ENCODE assay signal across 10 mouse cellular contexts in the genomic region with DNA sequence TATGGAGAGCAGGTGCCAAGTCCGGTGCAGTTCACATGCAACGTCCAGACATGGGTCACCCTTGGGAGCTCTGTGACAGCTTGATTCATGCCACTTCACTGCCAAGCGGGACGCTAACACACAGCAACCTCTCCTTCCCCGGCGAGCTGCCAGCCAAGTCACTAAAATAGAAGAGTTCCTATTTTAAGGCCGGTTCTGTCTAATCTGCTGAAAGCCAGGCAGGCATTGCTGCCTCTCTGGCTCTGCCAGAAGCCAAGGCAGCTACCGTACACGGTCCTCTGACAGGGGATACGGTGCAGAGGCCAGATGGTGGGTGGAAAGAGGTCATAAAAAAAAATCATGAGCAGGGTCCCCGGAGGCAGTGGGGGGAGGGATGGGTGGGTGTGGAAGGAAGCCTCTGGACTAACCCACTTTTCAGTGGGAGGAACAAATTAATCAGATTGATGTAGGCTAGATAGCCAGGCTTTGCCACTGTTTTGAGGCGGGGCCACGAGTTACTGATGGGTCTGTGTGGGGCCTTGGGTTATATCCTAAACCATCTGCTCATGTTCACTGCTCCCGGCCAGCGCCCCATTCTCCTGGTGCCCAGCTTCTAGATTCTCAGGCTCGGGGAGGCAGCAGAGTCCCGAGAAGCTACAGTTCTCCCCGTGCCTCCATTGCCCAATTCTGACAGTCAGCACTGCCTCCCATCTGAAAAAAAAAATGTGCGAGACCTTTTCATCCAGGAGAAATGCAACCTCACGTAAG. TPM values are rescaled to one million over a fixed set of nuclear protein-coding genes. Genes with fewer than 3 reads are reported as not detected.
DNase-seq lines count a peak whose midpoint lies in the region; ATAC-seq and TF ChIP-seq lines count a peak whose summit lies in the region.
"Had no signal": no experiment of that assay in that cellular context is flagged by ENCODE, and none has a peak within 500 bp of the region (broad histone marks: within the 10 kb centered on the region; RNA-seq: fewer than 3 reads in every experiment).

No protein-coding gene starts in this region.

- intact Hi-C loops in left cerebral cortex, postnatal 36 days (cut with DNase I) = no loop called here

- 0 out of 2 replicates have a peak, but pooled peaks have one; percentile 40 for ATAC-seq in forebrain, embryonic 16.5 days
- no peak; the same call in 1 of the 2 replicates for ATAC-seq in forebrain, embryonic 13.5 days
- peak; percentile 61 for ATAC-seq in hindbrain, postnatal 0 days
- ATAC-seq in stomach, postnatal 0 days (ENCODE audit: low FRiP score, low TSS enrichment) = no peak

- peaks cover 2% of the 10 kb centered on the region for H3K4me1 ChIP-seq in forebrain, embryonic 16.5 days (replicated peaks; ENCODE audit: control insufficient read depth, insufficient read depth, low read length)
- H3K4me1 ChIP-seq in forebrain, embryonic 13.5 days = no peaks in the 10 kb centered on the region
- H3K4me1 ChIP-seq in hindbrain, postnatal 0 days (ENCODE audit: insufficient read depth, low read length) = no peaks in the 10 kb centered on the region
- no peaks in the 10 kb centered on the region for H3K4me1 ChIP-seq in stomach, postnatal 0 days (replicated peaks; ENCODE audit: control insufficient read depth, insufficient read depth)

- H3K4me3 ChIP-seq in forebrain, embryonic 16.5 days (replicated peaks; ENCODE audit: low read length) = no peak overlapping the region
- H3K4me3 ChIP-seq in forebrain, embryonic 13.5 days = no peak overlapping the region
- H3K4me3 ChIP-seq in hindbrain, postnatal 0 days (ENCODE audit: low read length) = no peak overlapping the region
- H3K4me3 ChIP-seq in stomach, postnatal 0 days (ENCODE audit: low read depth, low read length) = no peak overlapping the region
- H3K4me3 ChIP-seq: limb, embryonic 15.5 days had no signal

- H3K27ac ChIP-seq in forebrain, embryonic 16.5 days (ENCODE audit: low read length) = no peak overlapping the region
- no peak overlapping the region for H3K27ac ChIP-seq in forebrain, embryonic 13.5 days
- no peak overlapping the region for H3K27ac ChIP-seq in hindbrain, postnatal 0 days
- no peak overlapping the region for H3K27ac ChIP-seq in stomach, postnatal 0 days (replicated peaks)
- H3K27ac ChIP-seq: limb, embryonic 15.5 days had no signal

- H3K36me3 ChIP-seq in forebrain, embryonic 16.5 days (ENCODE audit: control insufficient read depth, insufficient read depth) = peaks cover 5% of the 10 kb centered on the region; the same call in 1 of the 2 replicates
- H3K36me3 ChIP-seq in forebrain, embryonic 13.5 days (ENCODE audit: poor library complexity, severe bottlenecking) = peaks cover 14% of the 10 kb centered on the region; the same call in 1 of the 2 replicates
- H3K36me3 ChIP-seq in hindbrain, postnatal 0 days (ENCODE audit: insufficient read depth, low read length) = no peaks in the 10 kb centered on the region
- no peaks in the 10 kb centered on the region for H3K36me3 ChIP-seq in stomach, postnatal 0 days (ENCODE audit: control insufficient read depth, insufficient read depth, low read length)
- H3K36me3 ChIP-seq: limb, embryonic 15.5 days had no signal

- no peak for TF ChIP-seq CTCF in hindbrain, postnatal 0 days (IDR thresholded peaks at IDR 0.05; ENCODE audit: low read depth)
- TF ChIP-seq CTCF in stomach, postnatal 0 days (IDR thresholded peaks at IDR 0.05; ENCODE audit: low read depth) = no peak

- DNase-seq in cerebellum, adult 18-20 months = peak; percentile 93 to 94
- DNase-seq in heart, adult 11 months = peak; percentile 99
- DNase-seq in hindbrain, postnatal 0 days (ENCODE audit: low spot score) = peak; percentile 65
- DNase-seq in left cerebral cortex, postnatal 36 days (ENCODE audit: low spot score in 2 of 2) = peak; percentile 82 to 84
- no peak for DNase-seq in stomach, postnatal 0 days (ENCODE audit: low spot score)
- DNase-seq in thymus, postnatal 0 days (ENCODE audit: low spot score) = no peak

- no peaks in the 10 kb centered on the region for H3K9me3 ChIP-seq in forebrain, embryonic 16.5 days (ENCODE audit: control insufficient read depth, low read length)
- H3K9me3 ChIP-seq in forebrain, embryonic 13.5 days (replicated peaks) = no peaks in the 10 kb centered on the region
- H3K9me3 ChIP-seq in hindbrain, postnatal 0 days (ENCODE audit: low read length) = no peaks in the 10 kb centered on the region
- no peaks in the 10 kb centered on the region for H3K9me3 ChIP-seq in stomach, postnatal 0 days (ENCODE audit: control insufficient read depth, low read length)
- H3K9me3 ChIP-seq: limb, embryonic 15.5 days had no signal

- no peak overlapping the region for H3K4me2 ChIP-seq in forebrain, embryonic 16.5 days (ENCODE audit: low read length)
- no peak overlapping the region for H3K4me2 ChIP-seq in forebrain, embryonic 13.5 days
- no peak overlapping the region for H3K4me2 ChIP-seq in hindbrain, postnatal 0 days (ENCODE audit: low read depth, low read length)
- H3K4me2 ChIP-seq in stomach, postnatal 0 days (replicated peaks; ENCODE audit: low read depth) = no peak overlapping the region
- H3K4me2 ChIP-seq: limb, embryonic 15.5 days had no signal

- 78% methylated on average over 20 of the region's 20 CpGs for WGBS in forebrain, embryonic 16.5 days
- 87% methylated on average over 20 of the region's 20 CpGs for WGBS in forebrain, embryonic 13.5 days
- WGBS in hindbrain, postnatal 0 days = 42% methylated on average over 20 of the region's 20 CpGs
- WGBS in stomach, postnatal 0 days = 68% methylated on average over 20 of the region's 20 CpGs

- no peak overlapping the region for H3K9ac ChIP-seq in forebrain, embryonic 16.5 days (replicated peaks; ENCODE audit: low read depth, low read length)
- H3K9ac ChIP-seq in forebrain, embryonic 13.5 days = no peak overlapping the region
- no peak overlapping the region for H3K9ac ChIP-seq in hindbrain, postnatal 0 days (replicated peaks; ENCODE audit: low read length)
- H3K9ac ChIP-seq in stomach, postnatal 0 days (ENCODE audit: low read length) = no peak overlapping the region
- H3K9ac ChIP-seq: limb, embryonic 15.5 days had no signal

- no peaks in the 10 kb centered on the region for H3K27me3 ChIP-seq in forebrain, embryonic 16.5 days (replicated peaks; ENCODE audit: control insufficient read depth, insufficient read depth, low read length)
- H3K27me3 ChIP-seq in forebrain, embryonic 13.5 days = no peaks in the 10 kb centered on the region
- no peaks in the 10 kb centered on the region for H3K27me3 ChIP-seq in hindbrain, postnatal 0 days (ENCODE audit: insufficient read depth, low read length)
- no peaks in the 10 kb centered on the region for H3K27me3 ChIP-seq in stomach, postnatal 0 days (ENCODE audit: control insufficient read depth, insufficient read depth, low read length)
- H3K27me3 ChIP-seq: limb, embryonic 15.5 days had no signal

- no peak for TF ChIP-seq EP300 in stomach, postnatal 0 days (optimal IDR thresholded peaks at IDR 0.05)

RNA-seq across cellular contexts. Expression of a gene that starts 28.4 kb away (rescaled TPM):
- not detected in 2 replicates for polyA plus RNA-seq in forebrain, embryonic 16.5 days (2015; fragmentation: Nextera tagmentation; extraction: Ambion mirVana)
- not detected in 2 replicates for polyA plus RNA-seq in forebrain, embryonic 13.5 days (2015; fragmentation: Nextera tagmentation; extraction: Ambion mirVana)
- total RNA-seq in hindbrain, postnatal 0 days (2014; rRNA removed) = not detected in 2 replicates
- not detected in 2 replicates for polyA plus RNA-seq in hindbrain, postnatal 0 days (2015; fragmentation: Nextera tagmentation; extraction: Ambion mirVana)
- 1 to 10 TPM in 1 of 2 experiments, not detected in 1; 1.1 TPM for total RNA-seq in left cerebral cortex, postnatal 36 days (2021)
- 0.10 TPM in 1 of 2 replicates, not detected in the other for polyA plus RNA-seq in stomach, postnatal 0 days (2015; fragmentation: Nextera tagmentation; extraction: Ambion mirVana)
- polyA plus RNA-seq in thymus, postnatal 0 days (2015; fragmentation: Nextera tagmentation; extraction: Ambion mirVana) = not detected in 2 replicates
- polyA plus RNA-seq: C2C12; limb, embryonic 15.5 days had no signal

Comparison
In these comparisons a context has a peak if more than half of its experiments do, and no peak if none do; other contexts are left out.
1. ATAC-seq: peak in forebrain, embryonic 16.5 days (single experiment) and hindbrain, postnatal 0 days (single experiment); none in forebrain, embryonic 13.5 days (single experiment) and stomach, postnatal 0 days (single experiment).
2. DNase-seq: peak in cerebellum, adult 18-20 months (2 of 2), heart, adult 11 months (single experiment), hindbrain, postnatal 0 days (single experiment) and left cerebral cortex, postnatal 36 days (2 of 2); none in stomach, postnatal 0 days (single experiment) and thymus, postnatal 0 days (single experiment).